Mouse (Mus musculus) lung, postnatal 4 days (tissue): ENCODE data around the gene Bptf.
A peak's percentile ranks its signal among the peaks of the same experiment; 100 is the strongest.
"Not testable (repeated sequence)": the region's sequence is repeated elsewhere in the genome, so short reads cannot be mapped to it uniquely, and the experiment has no call there.

Experiments
- DNase-seq, 2 experiments: peaks; one replicate each; pipeline ENCODE4 v3.0.0; 2021

Gene Bptf

GRCm38 (mm10) chr11:107113881-107114557 is 17.9 kb downstream of the Bptf start:
- no peak for DNase-seq

GRCm38 (mm10) chr11:107113112-107113511 is 18.8 kb downstream of the Bptf start:
- peak in 1 of 2 experiments; percentile 32 for DNase-seq

GRCm38 (mm10) chr11:107109669-107110068 is 22.3 kb downstream of the Bptf start:
- no peak for DNase-seq

GRCm38 (mm10) chr11:107108892-107109291 is 23.0 kb downstream of the Bptf start:
- DNase-seq, result no peak

- DNase-seq, result no peak
These were observed 24.2 kb downstream of the Bptf start for GRCm38 (mm10) chr11:107107725-107108078.

- DNase-seq, result no peak
These were observed 24.8 kb downstream of the Bptf start for GRCm38 (mm10) chr11:107106978-107107724.

- DNase-seq, result no peak
These were observed 25.5 kb downstream of the Bptf start for GRCm38 (mm10) chr11:107106461-107106860.

GRCm38 (mm10) chr11:107105227-107105626 is 26.7 kb downstream of the Bptf start:
- peak; percentile 56 to 84 for DNase-seq

- DNase-seq, result no peak
These were observed 28.2 kb downstream of the Bptf start for GRCm38 (mm10) chr11:107103736-107104135.

- no peak for DNase-seq
These were observed 28.7 kb downstream of the Bptf start for GRCm38 (mm10) chr11:107103224-107103589.

- DNase-seq, result peak; percentile 59 to 67
These were observed 29.3 kb downstream of the Bptf start for GRCm38 (mm10) chr11:107102465-107103223.

- DNase-seq, result no peak
These were observed 35.0 kb downstream of the Bptf start for GRCm38 (mm10) chr11:107096973-107097372.

GRCm38 (mm10) chr11:107093871-107094270 is 38.1 kb downstream of the Bptf start:
- no peak for DNase-seq

GRCm38 (mm10) chr11:107092637-107093036 is 39.3 kb downstream of the Bptf start:
- no peak for DNase-seq

- DNase-seq, result no peak
These were observed 46.1 kb downstream of the Bptf start for GRCm38 (mm10) chr11:107085866-107086265.

- no peak for DNase-seq
These were observed 48.4 kb downstream of the Bptf start for GRCm38 (mm10) chr11:107083480-107083879.

GRCm38 (mm10) chr11:107065216-107065785 is 66.6 kb downstream of the Bptf start:
- no peak for DNase-seq

- DNase-seq, result no peak
These were observed 67.3 kb downstream of the Bptf start for GRCm38 (mm10) chr11:107064590-107064989.

GRCm38 (mm10) chr11:107063067-107063466 is 68.9 kb downstream of the Bptf start:
- no peak for DNase-seq

GRCm38 (mm10) chr11:107060941-107061340 is 71.0 kb downstream of the Bptf start:
- DNase-seq, result no peak

GRCm38 (mm10) chr11:107059634-107060033 is 72.3 kb downstream of the Bptf start:
- DNase-seq, result not testable (repeated sequence)

- no peak for DNase-seq
These were observed 74.5 kb downstream of the Bptf start for GRCm38 (mm10) chr11:107057391-107057790.

- no peak for DNase-seq
These were observed 77.1 kb downstream of the Bptf start for GRCm38 (mm10) chr11:107054870-107055269.
